Mouse (Mus musculus) lung, adult 2 months (tissue): Measurements from ENCODE around the gene Olfr493.

Experiments used
- CTCF ChIP-seq: fragments of 200-500 bp; IDR thresholded peaks from 2 replicates; pipeline ENCODE4 v1.5.1; 2011; ENCODE audit warnings: mild to moderate bottlenecking, low read length, control low read depth; ENCODE audit not compliant: insufficient read depth
- POLR2A ChIP-seq: fragments of 200-500 bp; IDR thresholded peaks from 2 replicates; pipeline ENCODE4 v1.6.1; 2011; ENCODE audit warnings: low read depth, mild to moderate bottlenecking, control low read depth, low read length, borderline replicate concordance; ENCODE audit errors: extremely low read depth

DNA sequence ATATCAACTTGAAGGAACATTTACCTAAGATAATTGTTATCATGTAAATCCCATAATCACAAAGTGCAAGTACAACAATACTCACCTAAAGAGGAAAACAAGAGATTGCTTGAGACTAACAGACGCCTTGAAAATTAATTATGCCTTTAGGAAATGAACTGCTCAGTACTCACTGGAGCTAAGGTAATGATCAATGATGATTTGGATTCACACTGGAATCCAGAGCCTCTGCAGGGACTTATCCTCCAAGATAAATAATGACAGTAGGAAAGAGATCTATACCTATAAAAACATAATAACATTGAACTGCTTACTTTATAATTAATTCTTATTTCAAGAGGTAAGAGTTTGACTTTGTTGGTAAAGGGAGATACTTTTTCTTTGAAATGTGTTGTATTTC lies 46.1 kb upstream of the Olfr493 start, which contains the start of gene Olfr495:
- TF ChIP-seq POLR2A (no peak), CTCF (no peak)
